Mouse (Mus musculus): ENCODE data around the gene Eftud2. TPM values are rescaled to one million over a fixed set of nuclear protein-coding genes. Genes with fewer than 3 reads are reported as not detected.

The Eftud2 gene
- 10 to 100 TPM; 34.1 to 42.6 TPM for total RNA-seq (2021)
- long read RNA-seq, experiment 1, transcript Eftud2-201 (28 exons, 3,324 nt) = major isoform, 41 of 55 reads
- long read RNA-seq, experiment 1, partial matches to known transcripts = 7 of 55 reads
- long read RNA-seq, experiment 1, other reads (novel, unspliced or antisense) = 6 of 55 reads
- long read RNA-seq, experiment 2, transcript Eftud2-201 (28 exons, 3,324 nt) = major isoform, 16 of 19 reads
- long read RNA-seq, experiment 2, partial matches to known transcripts = 3 of 19 reads
- long read RNA-seq, experiment 2, other reads (novel, unspliced or antisense) = 0 of 19 reads

GRCm38 (mm10) chr11:102880585-102881313 lies at the start of gene Eftud2, which contains the start of gene Ccdc103:
TSS of gene Eftud2 (minus strand) at chr11:102880985.
TSS of gene Ccdc103 (plus strand) at chr11:102881204.
- DNase-seq = peak; percentile 94 to 99

- DNase-seq = no peak
Measured at GRCm38 (mm10) chr11:102925351-102925717, 44.5 kb upstream of the Eftud2 start.

GRCm38 (mm10) chr11:102924557-102925350 lies 44.0 kb upstream of the Eftud2 start, which contains the start of gene Kif18b:
TSS of gene Kif18b (minus strand) at chr11:102925124.
- DNase-seq = peak; percentile 95 to 96

- no peak for DNase-seq
Measured at GRCm38 (mm10) chr11:102921491-102921890, 40.7 kb upstream of the Eftud2 start.

- DNase-seq = no peak
Measured at GRCm38 (mm10) chr11:102918077-102918476, 37.3 kb upstream of the Eftud2 start.

GRCm38 (mm10) chr11:102915380-102915779 lies 34.6 kb upstream of the Eftud2 start:
- DNase-seq = no peak

- DNase-seq = no peak
Measured at GRCm38 (mm10) chr11:102911376-102911775, 30.6 kb upstream of the Eftud2 start.

- no peak for DNase-seq
Measured at GRCm38 (mm10) chr11:102903654-102904053, 22.9 kb upstream of the Eftud2 start.

GRCm38 (mm10) chr11:102902107-102902506 lies 21.3 kb upstream of the Eftud2 start:
- DNase-seq = no peak

GRCm38 (mm10) chr11:102901199-102901598 lies 20.4 kb upstream of the Eftud2 start:
- no peak for DNase-seq

GRCm38 (mm10) chr11:102900763-102901162 lies 20.0 kb upstream of the Eftud2 start, which contains the start of gene Gfap:
TSS of gene Gfap (minus strand) at chr11:102900912.
- peak; percentile 68 to 90 for DNase-seq

- DNase-seq = no peak
Measured at GRCm38 (mm10) chr11:102898408-102898807, 17.6 kb upstream of the Eftud2 start.

GRCm38 (mm10) chr11:102896641-102897040 lies 15.9 kb upstream of the Eftud2 start:
- no peak for DNase-seq

GRCm38 (mm10) chr11:102895779-102896178 lies 15.0 kb upstream of the Eftud2 start:
- DNase-seq = no peak

GRCm38 (mm10) chr11:102894716-102895115 lies 13.9 kb upstream of the Eftud2 start:
- no peak for DNase-seq

GRCm38 (mm10) chr11:102893015-102893651 lies 12.3 kb upstream of the Eftud2 start:
- DNase-seq = peak; percentile 65 to 66

- DNase-seq = no peak
Measured at GRCm38 (mm10) chr11:102890096-102890495, 9.3 kb upstream of the Eftud2 start.

- no peak for DNase-seq
Measured at GRCm38 (mm10) chr11:102888135-102888534, 7.3 kb upstream of the Eftud2 start.

- DNase-seq = no peak
Measured at GRCm38 (mm10) chr11:102887433-102887832, 6.6 kb upstream of the Eftud2 start.

GRCm38 (mm10) chr11:102884616-102885219 lies 3.9 kb upstream of the Eftud2 start, which contains the start of gene Fam187a:
TSS of gene Fam187a (plus strand) at chr11:102885169.
- no peak for DNase-seq
